Mouse (Mus musculus) forebrain, postnatal 0 days (tissue): ENCODE measurements around the gene Rpl18a. TPM values are rescaled to one million over a fixed set of nuclear protein-coding genes. Genes with fewer than 3 reads are reported as not detected.

Experiments used
- ATAC-seq: fragments of 200-750 bp; cut with Nextera tagmentation; 2 replicates; pipeline ENCODE4 v1.8.0; 2017; ENCODE audit warnings: mild to moderate bottlenecking, moderate library complexity
- DNase-seq: peaks from one replicate; pipeline ENCODE4 v3.0.0-alpha.2; 2015
- H3K27ac ChIP-seq: fragments of 300-500 bp; sonication (generic); 2 replicates; pipeline ENCODE4 v1.5.1; 2014; ENCODE audit warnings: low read depth, mild to moderate bottlenecking, antibody characterized with exemption, low read length, moderate library complexity, mixed read lengths
- H3K27me3 ChIP-seq: fragments of 300-500 bp; sonication (generic); 2 replicates; pipeline ENCODE4 v1.6.1; 2014; ENCODE audit warnings: mild to moderate bottlenecking, low read length, mixed read lengths; ENCODE audit not compliant: insufficient read depth
- H3K36me3 ChIP-seq: fragments of 300-500 bp; sonication (generic); 2 replicates; pipeline ENCODE4 v1.6.1; 2014; ENCODE audit warnings: mild to moderate bottlenecking, moderate library complexity; ENCODE audit not compliant: insufficient read depth
- H3K4me1 ChIP-seq: fragments of 300-500 bp; sonication (generic); 2 replicates; pipeline ENCODE4 v1.6.1; 2014; ENCODE audit warnings: antibody characterized with exemption; ENCODE audit not compliant: insufficient read depth
- H3K4me2 ChIP-seq: fragments of 300-500 bp; sonication (generic); 2 replicates; pipeline ENCODE4 v1.6.1; 2014; ENCODE audit warnings: low read depth, mild to moderate bottlenecking, moderate library complexity
- H3K4me3 ChIP-seq: fragments of 300-500 bp; sonication (generic); 2 replicates; pipeline ENCODE4 v1.5.1; 2014; ENCODE audit warnings: low read depth, low read length, mixed read lengths
- H3K9ac ChIP-seq: fragments of 300-500 bp; sonication (generic); 2 replicates; pipeline ENCODE4 v1.6.1; 2014; ENCODE audit warnings: mild to moderate bottlenecking
- H3K9me3 ChIP-seq: fragments of 300-500 bp; sonication (generic); 2 replicates; pipeline ENCODE4 v1.6.1; 2016; ENCODE audit warnings: low read length
- CTCF ChIP-seq: sonication (generic); IDR thresholded peaks from 2 replicates; pipeline ENCODE4 v1.5.1; 2016; ENCODE audit warnings: antibody characterized with exemption, control low read depth, low read depth
- WGBS: fragments of 180-500 bp; shearing (Covaris S2); extraction: QIAGEN DNeasy Blood & Tissue Kit; methylation state at CpG from one replicate; pipeline ENCODE4 v1.1.7; 2014; 5-methylcytosine and 5-hydroxymethylcytosine counted together
- polyA plus RNA-seq: library from polyadenylated mRNA; unstranded; fragments of >200 nt; fragmentation: Nextera tagmentation; extraction: Ambion mirVana; gene quantifications from 2 replicates; pipeline ENCODE4 v1.2.1, GENCODE M21; 2015
- total RNA-seq: library from RNA; depleted of rRNA; stranded (reverse); fragments of >200 nt; gene quantifications from 2 replicates; pipeline ENCODE4 v1.2.3, GENCODE M21; 2014

Rpl18a gene
- total and polyA plus RNA-seq, 2 experiments from 2014 or later = 1,945 to 2,793 TPM

DNA sequence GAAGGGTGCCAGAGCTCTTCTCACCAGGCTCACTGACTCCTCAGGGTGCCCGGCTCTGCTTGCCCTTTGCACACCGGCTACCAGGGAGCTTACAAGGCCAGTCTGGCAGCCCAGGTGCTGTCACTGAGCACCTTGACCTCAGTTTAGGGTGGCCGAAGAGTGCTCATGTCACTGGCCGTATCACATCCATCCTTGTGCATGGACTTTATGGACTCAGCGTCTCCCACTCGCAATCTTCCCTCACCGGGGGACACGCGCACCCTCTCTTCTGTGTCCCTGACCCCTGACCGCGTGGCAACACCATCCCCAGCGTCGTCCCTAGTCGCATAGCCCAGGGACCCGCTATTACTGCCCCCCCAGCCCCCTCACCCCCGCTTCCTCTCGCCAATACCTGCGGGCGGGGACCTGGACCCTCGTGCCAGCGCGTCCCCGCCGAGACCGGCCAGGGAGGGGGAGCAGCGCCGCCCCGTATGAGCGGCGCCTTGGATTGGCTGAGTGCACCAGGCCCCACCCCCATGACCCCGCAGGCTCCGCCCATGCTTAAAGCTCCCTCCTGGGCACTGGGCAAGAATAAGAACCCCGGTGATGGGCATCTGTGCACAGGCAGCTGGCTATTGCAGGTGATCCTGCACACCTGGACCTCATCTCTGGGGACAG lies 40.5 kb downstream of the Rpl18a start:
- no peak for TF ChIP-seq CTCF
- 5% methylated on average over 33 of the region's 33 CpGs for WGBS

DNA sequence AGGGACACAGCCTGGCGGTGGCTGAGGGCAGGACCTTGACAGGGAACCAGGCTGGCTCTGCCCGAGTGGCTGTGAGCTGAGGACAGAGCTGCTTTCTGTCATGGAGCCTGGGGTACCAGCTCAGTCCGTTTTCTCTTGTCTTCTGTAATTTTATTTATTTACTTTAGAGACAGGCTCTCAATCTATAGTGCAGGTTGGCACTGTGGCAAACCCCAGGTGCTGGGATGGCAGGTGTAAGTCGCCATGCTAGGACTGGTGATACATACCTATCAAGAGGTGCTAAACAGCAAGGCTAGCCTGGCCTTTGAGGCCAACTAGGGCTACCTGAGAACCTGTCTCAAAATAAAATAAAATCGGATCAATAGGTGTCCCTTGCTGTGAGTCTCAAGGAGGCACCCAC lies 41.2 kb downstream of the Rpl18a start:
- peak overlapping the region; percentile 60; the same call in 1 of the 2 replicates for H3K9ac ChIP-seq
- no peak overlapping the region for H3K4me3 ChIP-seq
- no peaks in the 10 kb centered on the region for H3K27me3 ChIP-seq
- H3K9me3 ChIP-seq = no peaks in the 10 kb centered on the region
- 72% methylated on average over 5 of the region's 5 CpGs for WGBS
- ATAC-seq = no peak
- H3K27ac ChIP-seq = no peak overlapping the region
- no peaks in the 10 kb centered on the region; the same call in 1 of the 2 replicates for H3K36me3 ChIP-seq
- TF ChIP-seq CTCF = no peak
- peaks cover 7% of the 10 kb centered on the region for H3K4me1 ChIP-seq
- H3K4me2 ChIP-seq = peak overlapping the region; percentile 90
- no peak for DNase-seq

More for the DNA sequence above, 40.5 kb downstream of the Rpl18a start:
- Histone ChIP-seq H3K27me3 (no peaks in the 10 kb centered on the region), H3K4me1 (peaks cover 7% of the 10 kb centered on the region), H3K4me2 (peak overlapping the region; percentile 90), H3K9ac (peak overlapping the region; percentile 60), H3K36me3 (no peaks in the 10 kb centered on the region; the same call in 1 of the 2 replicates), H3K4me3 (peak overlapping the region; percentile 51), H3K27ac (no peak overlapping the region), H3K9me3 (no peaks in the 10 kb centered on the region)
- DNase-seq (peak; percentile 75), ATAC-seq (peak; percentile 88)

DNA sequence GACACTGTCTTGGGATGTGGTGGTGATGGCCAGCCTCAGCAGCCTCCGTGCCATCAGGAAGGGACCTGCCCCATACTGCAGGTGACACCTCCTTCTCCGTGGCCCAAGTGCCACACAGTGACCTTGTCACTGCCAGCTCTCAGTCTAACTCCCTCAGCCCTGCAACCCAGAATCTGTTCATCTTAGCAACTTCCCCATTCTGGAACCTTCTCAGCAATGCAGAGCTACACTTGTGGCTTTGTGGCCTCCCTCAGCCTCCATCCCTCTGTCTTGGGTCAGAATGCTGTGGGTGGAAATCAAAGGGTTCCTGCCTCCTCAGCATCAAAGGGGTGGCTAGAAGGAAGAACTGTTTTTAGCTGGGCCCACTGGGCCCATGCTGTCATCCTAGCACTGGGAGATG lies 43.3 kb downstream of the Rpl18a start:
- TF ChIP-seq CTCF = no peak
- no peaks in the 10 kb centered on the region; the same call in 1 of the 2 replicates for H3K36me3 ChIP-seq
- WGBS = 83% methylated on average over 2 of the region's 2 CpGs
- no peaks in the 10 kb centered on the region for H3K9me3 ChIP-seq
- ATAC-seq (no peak), DNase-seq (no peak)
- H3K27me3 ChIP-seq = no peaks in the 10 kb centered on the region
- H3K4me3 ChIP-seq = no peak overlapping the region
- no peak overlapping the region for H3K9ac ChIP-seq
- no peak overlapping the region for H3K4me2 ChIP-seq
- peaks cover 7% of the 10 kb centered on the region for H3K4me1 ChIP-seq
- no peak overlapping the region for H3K27ac ChIP-seq

DNA sequence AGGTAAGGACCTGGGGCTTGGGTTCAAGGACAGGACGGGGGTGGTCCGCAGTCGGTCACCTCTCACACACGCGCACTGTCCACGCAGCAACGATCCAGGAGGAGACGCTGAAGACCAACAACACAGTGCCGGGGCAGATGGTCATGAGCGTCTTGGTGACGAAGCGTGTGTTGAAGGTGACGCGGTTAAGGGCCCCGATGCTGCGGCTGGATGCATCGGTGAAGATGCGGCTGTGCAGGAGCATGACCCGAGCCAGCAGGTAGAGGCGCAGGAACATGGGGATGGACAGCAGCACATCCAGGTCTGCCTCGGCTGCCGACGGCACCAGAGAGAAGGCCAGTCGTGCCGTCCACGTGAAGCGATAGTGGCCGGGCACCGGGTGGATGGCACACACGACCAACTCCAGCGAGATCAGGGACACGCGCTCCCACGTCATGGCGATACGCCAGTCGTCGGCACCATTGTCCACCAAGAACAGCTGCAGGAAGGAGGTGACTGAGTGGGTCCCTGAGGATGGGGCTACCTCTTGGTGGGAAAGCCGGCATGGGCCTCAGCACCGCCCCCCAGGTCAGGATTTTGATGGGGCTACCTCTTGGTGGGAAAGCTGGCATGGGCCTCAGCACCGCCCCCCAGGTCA lies 44.5 kb downstream of the Rpl18a start:
- TF ChIP-seq CTCF = no peak
- DNase-seq = no peak
- peaks cover 4% of the 10 kb centered on the region; the same call in 1 of the 2 replicates for H3K36me3 ChIP-seq
- no peak for ATAC-seq
- no peak overlapping the region for H3K9ac ChIP-seq
- H3K9me3 ChIP-seq = no peaks in the 10 kb centered on the region
- peaks cover 7% of the 10 kb centered on the region for H3K4me1 ChIP-seq
- no peak overlapping the region for H3K4me3 ChIP-seq
- H3K27ac ChIP-seq = no peak overlapping the region
- H3K27me3 ChIP-seq = no peaks in the 10 kb centered on the region
- no peak overlapping the region for H3K4me2 ChIP-seq
- WGBS = 90% methylated on average over 41 of the region's 41 CpGs

GRCm38 (mm10) chr8:70851837-70852236 lies 45.4 kb downstream of the Rpl18a start:
- Histone ChIP-seq H3K4me1 (peaks cover 7% of the 10 kb centered on the region), H3K9ac (no peak overlapping the region), H3K36me3 (peaks cover 4% of the 10 kb centered on the region; the same call in 1 of the 2 replicates), H3K4me2 (no peak overlapping the region), H3K27me3 (no peaks in the 10 kb centered on the region), H3K4me3 (no peak overlapping the region), H3K27ac (no peak overlapping the region), H3K9me3 (no peaks in the 10 kb centered on the region)
- WGBS = 59% methylated on average over 6 of the region's 6 CpGs
- ATAC-seq = no peak
- no peak for DNase-seq
- TF ChIP-seq CTCF = no peak

GRCm38 (mm10) chr8:70850947-70851346 lies 46.3 kb downstream of the Rpl18a start:
- no peak overlapping the region for H3K27ac ChIP-seq
- no peak for TF ChIP-seq CTCF
- H3K27me3 ChIP-seq = no peaks in the 10 kb centered on the region
- DNase-seq (no peak), ATAC-seq (no peak)
- 83% methylated on average over 4 of the region's 4 CpGs for WGBS
- H3K9ac ChIP-seq = no peak overlapping the region
- no peaks in the 10 kb centered on the region for H3K4me1 ChIP-seq
- no peaks in the 10 kb centered on the region for H3K9me3 ChIP-seq
- H3K4me3 ChIP-seq = no peak overlapping the region
- H3K36me3 ChIP-seq = peaks cover 4% of the 10 kb centered on the region; the same call in 1 of the 2 replicates
- H3K4me2 ChIP-seq = no peak overlapping the region

GRCm38 (mm10) chr8:70850132-70850845 lies 46.9 kb downstream of the Rpl18a start:
- H3K9me3 ChIP-seq = no peaks in the 10 kb centered on the region
- DNase-seq (no peak), ATAC-seq (no peak)
- no peaks in the 10 kb centered on the region for H3K27me3 ChIP-seq
- no peak overlapping the region for H3K9ac ChIP-seq
- H3K4me3 ChIP-seq = no peak overlapping the region
- TF ChIP-seq CTCF = no peak
- no peaks in the 10 kb centered on the region for H3K4me1 ChIP-seq
- 85% methylated on average over 7 of the region's 7 CpGs for WGBS
- H3K4me2 ChIP-seq = no peak overlapping the region
- no peak overlapping the region for H3K27ac ChIP-seq
- peaks cover 4% of the 10 kb centered on the region; the same call in 1 of the 2 replicates for H3K36me3 ChIP-seq
